Mouse (Mus musculus) stomach, embryonic 15.5 days (tissue): ENCODE results near the gene Drc1. TPM values are rescaled to one million over a fixed set of nuclear protein-coding genes. Genes with fewer than 3 reads are reported as not detected.

Experiments used
- ATAC-seq: fragments of 200-750 bp; cut with Nextera tagmentation; 2 replicates; pipeline ENCODE4 v1.8.0; 2017; ENCODE audit warnings: low read depth, moderate number of reproducible peaks, moderate TSS enrichment; ENCODE audit not compliant: insufficient read depth, low FRiP score
- H3K27ac ChIP-seq: fragments of 300-500 bp; sonication (generic); 2 replicates; pipeline ENCODE4 v1.5.1; 2015; ENCODE audit warnings: mild to moderate bottlenecking, inconsistent platforms
- H3K27me3 ChIP-seq: fragments of 300-500 bp; sonication (generic); replicated peaks from 2 replicates; pipeline ENCODE4 v1.6.1; 2015; ENCODE audit warnings: inconsistent platforms
- H3K36me3 ChIP-seq: fragments of 300-500 bp; sonication (generic); 2 replicates; pipeline ENCODE4 v1.6.1; 2015; ENCODE audit warnings: inconsistent platforms
- H3K4me1 ChIP-seq: fragments of 300-500 bp; sonication (generic); 2 replicates; pipeline ENCODE4 v1.6.1; 2015; ENCODE audit warnings: inconsistent platforms
- H3K4me2 ChIP-seq: fragments of 300-500 bp; sonication (generic); 2 replicates; pipeline ENCODE4 v1.6.1; 2015; ENCODE audit warnings: mild to moderate bottlenecking, inconsistent platforms
- H3K4me3 ChIP-seq: fragments of 300-500 bp; sonication (generic); replicated peaks from 2 replicates; pipeline ENCODE4 v1.5.1; 2015; ENCODE audit warnings: inconsistent platforms
- H3K9ac ChIP-seq: fragments of 300-500 bp; sonication (generic); 2 replicates; pipeline ENCODE4 v1.6.1; 2015; ENCODE audit warnings: inconsistent platforms
- H3K9me3 ChIP-seq: fragments of 300-500 bp; sonication (generic); 2 replicates; pipeline ENCODE4 v1.6.1; 2016; ENCODE audit warnings: inconsistent platforms
- WGBS: fragments of 180-500 bp; shearing (Covaris S2); methylation state at CpG from one replicate; pipeline ENCODE4 v1.1.7; 2015; 5-methylcytosine and 5-hydroxymethylcytosine counted together
- polyA plus RNA-seq: library from polyadenylated mRNA; unstranded; fragments of >200 nt; fragmentation: Nextera tagmentation; extraction: Ambion mirVana; gene quantifications from 2 replicates; pipeline ENCODE4 v1.2.1, GENCODE M21; 2015

Gene Drc1
- polyA plus RNA-seq: 0.90 and 1.4 TPM in 2 replicates

DNA sequence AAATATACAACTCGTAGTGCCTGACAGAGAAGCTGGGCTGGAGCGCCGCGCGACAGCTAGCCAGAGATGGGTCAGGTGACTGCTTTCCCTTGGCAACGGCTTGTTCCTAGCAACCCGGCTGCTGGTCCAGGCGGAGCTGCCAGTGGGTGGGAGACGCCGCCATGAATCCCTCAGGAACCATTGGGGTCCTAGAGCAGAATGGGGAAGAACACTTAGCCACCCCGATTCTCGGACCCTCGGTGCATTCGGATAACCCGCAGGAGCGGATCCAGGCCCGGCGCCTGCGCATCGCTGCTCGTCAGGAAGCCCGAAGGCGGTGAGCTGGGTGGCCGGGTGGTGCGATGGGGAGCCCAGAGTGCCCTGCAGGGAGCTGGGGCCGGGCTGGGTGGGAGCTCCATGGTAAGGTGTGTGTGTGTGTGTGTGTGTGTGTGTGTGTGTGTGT, at the start of gene Drc1:
TSS of gene Drc1 (plus strand) at position 98 of the 442 bp plus-strand sequence.
- peaks cover 5% of the 10 kb centered on the region; the same call in 1 of the 2 replicates for H3K4me1 ChIP-seq
- no peaks in the 10 kb centered on the region for H3K36me3 ChIP-seq
- H3K4me3 ChIP-seq: peak within 1 kb of the TSS; percentile 36
- no peak within 1 kb of the TSS for H3K9ac ChIP-seq
- 0 out of 2 replicates have a peak, but pooled peaks cover 6% of the 10 kb centered on the region for H3K27me3 ChIP-seq
- H3K27ac ChIP-seq: no peak within 1 kb of the TSS
- H3K9me3 ChIP-seq: no peaks in the 10 kb centered on the region
- no peak for ATAC-seq
- peak within 1 kb of the TSS; percentile 69 for H3K4me2 ChIP-seq
- WGBS: 2% methylated on average over 26 of the region's 26 CpGs

- Histone ChIP-seq H3K4me3 (peak overlapping the region; percentile 87), H3K27ac (peak overlapping the region; percentile 72; the same call in 1 of the 2 replicates), H3K36me3 (no peaks in the 10 kb centered on the region), H3K4me2 (peak overlapping the region; percentile 75), H3K9ac (peak overlapping the region; percentile 42; the same call in 1 of the 2 replicates), H3K27me3 (no peaks in the 10 kb centered on the region), H3K9me3 (no peaks in the 10 kb centered on the region), H3K4me1 (peaks cover 13% of the 10 kb centered on the region; the same call in 1 of the 2 replicates)
- no peak for ATAC-seq
- WGBS: 45% methylated on average over 16 of the region's 16 CpGs
Observed at GRCm38 (mm10) chr5:30231891-30232270, 49.3 kb upstream of the Drc1 start.

DNA sequence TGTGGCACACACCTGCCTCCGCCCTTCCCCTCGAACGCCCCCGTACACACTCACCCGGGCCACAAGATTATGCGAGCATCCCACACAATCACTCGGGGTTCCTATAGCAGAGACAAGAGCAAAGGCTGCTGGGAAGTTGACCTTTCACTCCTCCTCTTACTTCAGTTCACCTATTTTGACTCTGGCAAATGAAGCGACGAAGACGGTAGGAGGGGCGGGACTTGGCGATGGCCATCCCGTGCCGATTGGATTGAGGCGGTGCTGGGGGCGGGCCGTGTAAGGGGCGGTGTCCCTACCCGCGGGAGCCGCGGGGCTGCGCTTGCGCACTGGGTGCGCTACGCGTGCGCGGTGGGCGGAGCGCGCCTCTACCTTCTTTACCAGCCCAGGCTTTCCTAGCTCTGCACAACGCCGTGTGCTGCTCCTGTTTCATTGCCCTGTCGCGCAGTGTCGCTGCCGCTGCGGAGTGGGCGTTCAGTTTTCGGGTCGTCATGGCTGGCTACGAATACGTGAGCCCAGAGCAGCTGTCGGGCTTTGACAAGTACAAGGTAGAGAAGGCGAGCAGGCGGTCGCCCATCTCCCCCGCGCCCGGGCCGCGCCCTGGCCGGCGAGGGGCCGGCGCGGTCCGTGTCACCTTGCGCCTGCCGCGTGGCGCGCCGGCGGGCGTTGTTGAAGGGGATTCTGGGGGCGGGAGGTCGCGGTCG, 48.8 kb upstream of the Drc1 start, which contains the start of gene Selenoi:
TSS of gene Selenoi (plus strand) at position 311 of the 701 bp plus-strand sequence.
- Histone ChIP-seq H3K4me3 (peak within 1 kb of the TSS; percentile 87), H3K4me1 (peaks cover 13% of the 10 kb centered on the region; the same call in 1 of the 2 replicates), H3K27ac (peak within 1 kb of the TSS; percentile 92), H3K9ac (peak within 1 kb of the TSS; percentile 75), H3K36me3 (no peaks in the 10 kb centered on the region), H3K4me2 (peak within 1 kb of the TSS; percentile 75), H3K9me3 (no peaks in the 10 kb centered on the region), H3K27me3 (no peaks in the 10 kb centered on the region)
- under 1% methylated on average over 71 of the region's 71 CpGs for WGBS
- ATAC-seq: peak; percentile 99

DNA sequence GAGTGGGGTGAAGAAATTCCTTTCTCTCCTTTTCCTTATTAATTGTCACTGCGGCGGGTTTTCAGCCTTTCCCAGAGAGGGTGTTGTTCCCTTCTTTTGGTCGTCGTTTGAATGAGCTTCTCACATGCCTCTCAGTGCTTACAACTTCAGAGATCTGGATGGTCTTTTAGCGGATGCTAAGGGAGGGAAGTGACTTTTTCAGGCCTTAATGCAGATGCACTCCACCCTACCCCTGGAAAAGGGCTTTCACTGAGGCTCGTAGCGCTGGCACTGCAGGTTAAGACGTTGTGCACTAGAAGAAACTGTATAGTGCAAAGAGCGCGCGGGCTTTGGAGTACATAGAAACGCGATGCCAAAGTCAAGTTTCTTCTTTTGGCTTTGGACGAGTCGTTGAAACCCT, 48.1 kb upstream of the Drc1 start:
- H3K9me3 ChIP-seq: no peaks in the 10 kb centered on the region
- H3K4me2 ChIP-seq: peak overlapping the region; percentile 75
- H3K4me3 ChIP-seq: peak overlapping the region; percentile 87
- no peak for ATAC-seq
- H3K27ac ChIP-seq: peak overlapping the region; percentile 92
- no peaks in the 10 kb centered on the region for H3K36me3 ChIP-seq
- peak overlapping the region; percentile 75 for H3K9ac ChIP-seq
- peaks cover 13% of the 10 kb centered on the region; the same call in 1 of the 2 replicates for H3K4me1 ChIP-seq
- no peaks in the 10 kb centered on the region for H3K27me3 ChIP-seq
- 5% methylated on average over 15 of the region's 15 CpGs for WGBS

GRCm38 (mm10) chr5:30233979-30234378, 47.2 kb upstream of the Drc1 start:
- Histone ChIP-seq H3K27me3 (no peaks in the 10 kb centered on the region), H3K9ac (no peak overlapping the region), H3K4me2 (peak overlapping the region; percentile 75), H3K27ac (no peak overlapping the region), H3K9me3 (no peaks in the 10 kb centered on the region), H3K4me1 (peaks cover 13% of the 10 kb centered on the region; the same call in 1 of the 2 replicates), H3K36me3 (no peaks in the 10 kb centered on the region), H3K4me3 (peak overlapping the region; percentile 87)
- WGBS: 42% methylated on average over 8 of the region's 8 CpGs
- no peak for ATAC-seq

GRCm38 (mm10) chr5:30235641-30236126, 45.5 kb upstream of the Drc1 start:
- H3K4me3 ChIP-seq: no peak overlapping the region

GRCm38 (mm10) chr5:30238533-30238932, 42.7 kb upstream of the Drc1 start:
- H3K9me3 ChIP-seq: no peaks in the 10 kb centered on the region
- peaks cover 9% of the 10 kb centered on the region; the same call in 1 of the 2 replicates for H3K4me1 ChIP-seq
- no peak overlapping the region for H3K4me2 ChIP-seq
- ATAC-seq: no peak
- H3K27me3 ChIP-seq: no peaks in the 10 kb centered on the region
- 83% methylated on average over 5 of the region's 5 CpGs for WGBS
- no peak overlapping the region for H3K27ac ChIP-seq
- no peak overlapping the region for H3K4me3 ChIP-seq
- no peak overlapping the region for H3K9ac ChIP-seq
- no peaks in the 10 kb centered on the region for H3K36me3 ChIP-seq

More at GRCm38 (mm10) chr5:30235641-30236126, 45.5 kb upstream of the Drc1 start:
- no peak overlapping the region for H3K9ac ChIP-seq
- peaks cover 13% of the 10 kb centered on the region; the same call in 1 of the 2 replicates for H3K4me1 ChIP-seq
- no peaks in the 10 kb centered on the region for H3K36me3 ChIP-seq
- no peak overlapping the region for H3K27ac ChIP-seq
- H3K9me3 ChIP-seq: no peaks in the 10 kb centered on the region
- H3K4me2 ChIP-seq: no peak overlapping the region
- H3K27me3 ChIP-seq: no peaks in the 10 kb centered on the region
- whole genome bisulfite sequencing: 76% methylated on average over 2 of the region's 2 CpGs
- no peak for ATAC-seq

DNA sequence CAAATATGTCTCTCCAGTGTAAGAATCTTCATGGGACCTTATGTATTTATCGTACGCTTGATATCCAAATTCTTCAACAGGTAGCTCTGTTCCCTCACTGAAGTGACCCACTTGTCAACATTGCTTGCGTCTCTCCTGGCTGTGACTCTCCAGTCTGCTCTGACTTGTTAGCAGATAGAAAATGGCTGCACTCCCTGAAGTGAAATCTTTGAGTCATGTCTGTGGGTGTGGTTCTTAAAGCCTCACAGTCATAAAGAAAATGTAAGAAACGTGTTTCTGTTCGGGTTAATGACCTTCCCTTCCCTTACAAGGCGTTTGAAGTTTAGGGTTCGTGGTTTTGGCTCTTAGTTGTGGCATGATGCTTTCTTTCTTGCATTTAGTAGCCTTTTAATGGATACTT, 40.6 kb upstream of the Drc1 start:
- WGBS: 77% methylated on average over 7 of the region's 7 CpGs
- ATAC-seq: no peak
- no peak overlapping the region for H3K9ac ChIP-seq
- no peak overlapping the region for H3K27ac ChIP-seq
- H3K9me3 ChIP-seq: no peaks in the 10 kb centered on the region
- H3K4me2 ChIP-seq: no peak overlapping the region
- 0 out of 2 replicates have a peak, but pooled peaks cover 4% of the 10 kb centered on the region for H3K4me1 ChIP-seq
- H3K27me3 ChIP-seq: no peaks in the 10 kb centered on the region
- no peak overlapping the region for H3K4me3 ChIP-seq
- H3K36me3 ChIP-seq: no peaks in the 10 kb centered on the region

- no peak overlapping the region for H3K4me2 ChIP-seq
- H3K4me3 ChIP-seq: no peak overlapping the region
- no peaks in the 10 kb centered on the region for H3K9me3 ChIP-seq
- H3K27ac ChIP-seq: peak overlapping the region; percentile 67
- ATAC-seq: peak; percentile 53; the same call in 1 of the 2 replicates
- WGBS: 26% methylated on average over 1 of the region's 1 CpGs
- H3K36me3 ChIP-seq: no peaks in the 10 kb centered on the region
- no peak overlapping the region for H3K9ac ChIP-seq
- no peaks in the 10 kb centered on the region for H3K27me3 ChIP-seq
- H3K4me1 ChIP-seq: 0 out of 2 replicates have a peak, but pooled peaks cover 4% of the 10 kb centered on the region
Observed at GRCm38 (mm10) chr5:30242410-30242809, 38.8 kb upstream of the Drc1 start.

DNA sequence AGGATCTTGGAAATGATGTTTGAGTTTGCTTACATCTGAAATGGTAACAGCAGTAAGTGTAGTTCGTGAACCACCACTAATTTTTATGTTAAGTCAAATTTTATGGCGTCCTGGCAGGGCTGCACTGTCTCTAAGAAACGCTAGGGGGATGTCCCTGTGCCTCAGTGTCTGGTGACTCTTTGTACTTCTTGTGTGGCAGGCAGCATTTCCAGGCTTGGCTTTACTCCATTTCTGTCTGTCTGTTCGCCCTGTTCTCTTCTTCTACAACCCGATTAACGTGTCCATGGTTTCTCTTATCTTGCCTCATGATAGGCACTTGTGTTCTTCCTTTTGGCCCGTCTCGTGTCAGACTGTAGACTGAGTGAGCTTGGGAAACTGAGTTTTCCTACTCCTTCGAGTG, 37.4 kb upstream of the Drc1 start:
- H3K9me3 ChIP-seq: no peaks in the 10 kb centered on the region
- H3K4me1 ChIP-seq: 0 out of 2 replicates have a peak, but pooled peaks cover 4% of the 10 kb centered on the region
- no peaks in the 10 kb centered on the region for H3K36me3 ChIP-seq
- H3K27ac ChIP-seq: no peak overlapping the region
- no peak overlapping the region for H3K4me2 ChIP-seq
- no peak overlapping the region for H3K9ac ChIP-seq
- ATAC-seq: no peak
- no peaks in the 10 kb centered on the region for H3K27me3 ChIP-seq
- WGBS: 64% methylated on average over 9 of the region's 9 CpGs
- no peak overlapping the region for H3K4me3 ChIP-seq

DNA sequence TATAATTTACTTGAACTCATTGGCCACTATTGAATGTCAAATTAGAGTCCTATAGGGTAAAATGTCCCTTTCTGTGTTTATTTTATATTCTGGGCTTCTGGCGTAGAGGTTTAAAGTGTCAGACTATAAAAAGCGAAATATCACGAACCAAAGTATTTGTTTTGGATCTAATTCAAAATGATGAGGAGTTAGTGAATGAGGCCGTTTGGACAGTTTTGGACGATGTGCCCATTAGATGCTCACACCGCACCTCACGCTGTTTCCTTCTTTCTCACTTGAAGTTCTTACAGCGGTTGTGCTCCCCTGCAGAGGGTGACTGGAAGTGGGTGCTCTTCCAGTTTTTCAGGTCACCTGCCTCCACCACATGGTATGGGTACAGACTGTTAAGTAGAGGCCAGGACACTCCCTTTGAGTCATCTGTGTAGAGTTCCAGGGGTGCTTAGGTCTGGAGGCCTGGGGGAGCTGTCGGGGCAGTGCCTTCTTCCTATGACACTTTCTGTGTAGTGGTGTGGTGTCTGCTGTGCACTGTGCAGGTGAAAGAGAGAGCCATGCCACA, 35.2 kb upstream of the Drc1 start:
- H3K27ac ChIP-seq: no peak overlapping the region
- H3K9ac ChIP-seq: no peak overlapping the region
- no peaks in the 10 kb centered on the region for H3K27me3 ChIP-seq
- no peak for ATAC-seq
- no peaks in the 10 kb centered on the region for H3K9me3 ChIP-seq
- H3K4me1 ChIP-seq: 0 out of 2 replicates have a peak, but pooled peaks cover 4% of the 10 kb centered on the region
- no peak overlapping the region for H3K4me2 ChIP-seq
- no peaks in the 10 kb centered on the region; the same call in 1 of the 2 replicates for H3K36me3 ChIP-seq
- no peak overlapping the region for H3K4me3 ChIP-seq
- WGBS: 86% methylated on average over 9 of the region's 9 CpGs

- no peak for ATAC-seq
- no peaks in the 10 kb centered on the region for H3K27me3 ChIP-seq
- WGBS: 94% methylated on average over 1 of the region's 1 CpGs
- no peaks in the 10 kb centered on the region for H3K9me3 ChIP-seq
- H3K4me2 ChIP-seq: no peak overlapping the region
- H3K36me3 ChIP-seq: peaks cover 5% of the 10 kb centered on the region
- H3K4me1 ChIP-seq: 0 out of 2 replicates have a peak, but pooled peaks cover under 1% of the 10 kb centered on the region
- no peak overlapping the region for H3K9ac ChIP-seq
- H3K27ac ChIP-seq: no peak overlapping the region
- no peak overlapping the region for H3K4me3 ChIP-seq
Observed at GRCm38 (mm10) chr5:30247666-30248065, 33.5 kb upstream of the Drc1 start.
